Mouse (Mus musculus): Measurements from ENCODE around the gene Esyt2.
A peak's percentile ranks its signal among the peaks of the same experiment; 100 is the strongest.
"Not testable (repeated sequence)": the region's sequence is repeated elsewhere in the genome, so short reads cannot be mapped to it uniquely, and the experiment has no call there.

Esyt2 gene

DNA sequence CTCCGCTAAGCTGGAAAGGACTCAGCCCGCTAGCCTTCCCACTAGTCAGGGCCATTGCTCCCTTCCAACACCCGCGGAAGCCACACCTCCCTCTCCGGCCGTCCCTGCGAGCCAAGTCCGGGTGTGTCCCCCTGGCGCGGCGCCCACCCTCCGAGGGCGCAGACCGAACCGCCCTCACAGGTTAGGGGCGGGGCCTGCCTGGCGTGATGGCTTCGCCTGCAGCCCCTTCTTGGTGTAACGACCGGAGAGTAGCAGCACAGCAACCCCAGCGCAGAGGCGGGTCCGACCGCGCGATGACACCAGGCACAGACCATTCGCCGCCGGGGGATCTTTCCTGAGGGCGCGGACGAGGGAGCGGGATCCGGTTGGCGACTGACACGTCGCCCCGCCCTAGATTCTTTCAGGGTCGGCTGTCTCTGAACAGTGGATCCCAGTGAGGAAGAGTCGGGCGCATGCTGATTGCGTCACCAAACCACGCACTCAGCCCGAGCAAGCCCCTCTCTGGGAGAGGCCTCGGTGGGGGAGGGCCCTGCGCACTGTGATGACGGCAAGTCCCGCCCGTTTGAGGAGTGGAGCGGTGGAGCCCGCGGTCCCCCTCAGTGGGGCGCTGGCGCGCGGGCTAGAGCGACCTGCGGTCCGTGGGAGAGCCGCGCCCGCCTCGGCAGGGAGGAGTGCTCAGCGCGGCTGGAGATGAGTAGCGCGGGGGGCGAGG, at the start of gene Esyt2:
Gene Esyt2 (plus strand): TSS at position 544 of the 712 bp plus-strand sequence.
- DNase-seq (ENCODE audit: low spot score), result peak; percentile 97

DNA sequence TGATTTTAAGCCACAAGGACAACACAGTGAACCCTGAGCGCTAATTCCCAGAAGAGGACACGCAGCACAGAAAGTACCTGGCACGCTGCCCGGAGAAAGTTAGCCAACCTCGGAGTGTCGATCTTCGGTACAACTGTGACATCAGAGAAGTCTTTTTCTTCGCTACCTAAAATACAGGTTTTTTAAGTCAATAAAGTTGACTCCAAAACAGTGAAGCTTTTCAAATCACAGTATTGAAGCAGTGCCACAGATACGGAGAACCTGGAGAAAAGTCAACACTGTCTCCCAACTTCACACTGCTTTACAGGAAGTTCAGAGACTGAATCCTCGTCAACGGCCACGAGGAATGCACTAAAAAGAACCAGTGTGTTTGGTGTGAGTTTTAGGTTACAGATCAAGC, 49.4 kb upstream of the Esyt2 start:
- peak; percentile 21 for DNase-seq (ENCODE audit: low spot score)

DNA sequence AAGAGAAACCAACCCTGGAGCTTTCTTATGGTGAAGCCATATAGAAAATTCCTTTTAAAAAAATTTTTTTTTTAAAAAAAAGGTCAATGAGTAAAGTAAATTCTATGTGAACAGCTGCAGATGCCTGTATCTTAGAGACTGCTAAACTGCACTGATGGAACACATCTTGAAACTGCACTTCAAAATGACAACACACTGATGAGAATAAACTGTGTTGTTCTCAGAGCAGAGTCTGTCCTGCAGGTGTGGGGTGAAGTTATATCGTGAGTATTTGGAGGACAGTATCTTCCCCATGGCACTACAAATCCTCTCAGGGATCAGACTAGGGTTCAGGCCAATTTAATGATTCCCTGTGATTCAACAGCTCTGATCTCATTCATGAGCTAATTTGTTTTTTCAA, 48.9 kb upstream of the Esyt2 start:
- DNase-seq (ENCODE audit: low spot score), result no peak

DNA sequence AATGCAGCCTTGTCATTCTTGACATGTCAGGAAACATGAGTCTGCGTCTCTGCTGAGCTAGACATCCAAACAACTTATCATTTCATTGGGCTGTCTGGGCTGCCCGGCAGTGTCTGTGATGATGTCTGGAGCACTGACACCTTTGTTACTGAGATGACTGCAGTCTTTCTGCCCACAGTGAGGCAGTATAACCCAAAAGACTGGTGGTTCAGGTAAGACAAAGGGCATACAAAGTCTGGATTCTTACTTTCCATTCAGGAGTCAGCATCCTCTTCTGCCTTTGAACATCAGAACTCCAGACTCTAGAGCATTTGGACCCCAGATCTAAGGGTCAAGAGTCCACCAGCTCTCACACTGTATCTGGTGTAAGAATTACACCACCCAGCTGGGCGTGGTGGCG, 45.6 kb upstream of the Esyt2 start:
- DNase-seq (ENCODE audit: low spot score), result no peak

DNA sequence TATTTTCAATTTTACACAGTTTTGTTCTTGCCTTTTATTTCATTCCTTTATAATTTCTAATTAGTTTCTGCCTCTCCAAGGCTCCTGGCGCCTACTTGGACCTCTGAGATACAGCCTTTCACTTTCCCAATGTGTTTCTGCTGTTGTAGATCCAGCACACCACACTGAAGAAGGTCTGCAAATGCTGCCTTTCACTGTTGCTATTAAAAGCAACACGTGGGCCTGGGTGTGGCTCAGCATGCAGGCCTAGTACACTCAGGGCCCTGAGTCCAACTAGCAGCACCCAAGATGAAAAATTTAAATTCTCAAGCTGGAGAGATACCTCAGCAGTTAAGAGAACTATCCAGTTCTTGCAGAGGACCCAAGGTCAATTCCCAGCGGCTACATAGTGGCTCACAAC, 44.3 kb upstream of the Esyt2 start:
- DNase-seq (ENCODE audit: low spot score), result no peak

DNA sequence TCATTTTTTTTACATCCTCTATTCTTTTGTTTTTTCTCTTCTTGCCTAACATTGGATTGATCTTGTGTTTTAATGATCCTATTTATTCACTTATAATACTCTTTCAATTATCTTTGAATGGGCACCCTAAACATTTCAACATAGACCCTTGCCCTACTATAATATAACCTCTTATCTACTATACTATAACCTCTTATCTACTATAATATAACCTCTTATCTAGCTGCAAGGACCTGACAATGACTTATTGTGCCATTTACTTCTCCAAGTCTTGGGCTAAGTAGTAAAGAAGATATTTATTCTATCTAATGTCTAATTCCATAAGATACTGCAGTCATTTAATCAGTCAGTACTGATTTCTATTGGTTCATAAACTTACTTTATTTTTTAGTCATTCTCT, 42.6 kb upstream of the Esyt2 start:
- no peak for DNase-seq (ENCODE audit: low spot score)

DNA sequence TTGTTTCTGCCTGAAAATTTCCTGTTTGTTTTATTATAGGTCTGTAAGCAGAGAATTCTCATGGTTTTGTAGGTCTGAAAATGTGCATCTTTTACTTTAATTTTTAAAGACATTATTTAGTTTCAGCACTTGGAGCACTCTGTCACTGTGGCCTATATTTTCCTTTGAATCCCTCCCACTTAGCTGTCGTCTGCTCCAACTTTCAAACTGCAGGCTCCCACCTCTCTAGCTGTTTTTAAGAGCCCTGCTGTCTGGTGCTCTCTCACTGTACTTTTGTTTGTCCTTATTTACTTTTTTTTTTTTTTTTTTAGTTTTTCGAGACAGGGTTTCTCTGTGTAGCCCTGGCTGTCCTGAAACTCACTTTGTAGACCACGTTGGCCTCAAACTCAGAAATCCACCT, 42.2 kb upstream of the Esyt2 start:
- no peak for DNase-seq (ENCODE audit: low spot score)

DNA sequence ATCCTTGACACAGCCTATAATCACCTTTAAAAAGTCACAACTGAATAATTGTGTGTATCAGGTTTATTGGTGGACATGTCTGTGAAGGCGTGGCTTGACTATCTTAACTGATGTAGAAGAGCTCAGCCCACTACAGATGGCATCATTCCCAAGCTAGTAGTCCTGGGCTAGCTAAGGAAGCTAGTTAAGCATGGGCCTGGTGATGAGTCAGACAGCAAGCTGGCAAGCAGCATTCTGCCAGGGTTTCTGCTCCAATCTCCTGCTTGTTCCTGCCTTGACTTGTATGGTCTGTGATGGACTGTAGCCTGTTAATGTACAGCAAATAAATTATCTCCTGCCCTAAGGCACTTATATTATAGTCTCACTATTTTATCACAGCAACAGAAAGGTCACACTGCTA, 36.4 kb upstream of the Esyt2 start:
- DNase-seq (ENCODE audit: low spot score), result peak; percentile 9

DNA sequence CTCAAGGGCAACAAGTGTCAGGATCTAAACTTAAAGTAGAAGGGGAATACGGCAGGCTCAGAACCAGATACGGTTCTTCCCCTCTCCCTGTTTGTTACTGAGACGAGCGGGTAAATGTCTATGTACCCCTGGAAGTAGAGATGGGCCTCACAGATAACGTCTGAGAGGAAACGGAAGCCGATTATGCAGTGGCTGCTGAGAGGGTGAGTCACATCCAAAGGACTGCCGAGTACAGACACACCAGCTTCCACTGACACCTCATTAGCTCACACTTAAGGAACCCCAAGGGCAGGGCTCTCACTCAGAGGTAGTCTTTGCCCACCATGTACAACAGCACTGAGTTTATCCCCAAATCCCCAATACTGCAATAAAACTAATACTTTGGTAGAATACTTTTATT, 26.3 kb upstream of the Esyt2 start:
- no peak for DNase-seq (ENCODE audit: low spot score)

DNA sequence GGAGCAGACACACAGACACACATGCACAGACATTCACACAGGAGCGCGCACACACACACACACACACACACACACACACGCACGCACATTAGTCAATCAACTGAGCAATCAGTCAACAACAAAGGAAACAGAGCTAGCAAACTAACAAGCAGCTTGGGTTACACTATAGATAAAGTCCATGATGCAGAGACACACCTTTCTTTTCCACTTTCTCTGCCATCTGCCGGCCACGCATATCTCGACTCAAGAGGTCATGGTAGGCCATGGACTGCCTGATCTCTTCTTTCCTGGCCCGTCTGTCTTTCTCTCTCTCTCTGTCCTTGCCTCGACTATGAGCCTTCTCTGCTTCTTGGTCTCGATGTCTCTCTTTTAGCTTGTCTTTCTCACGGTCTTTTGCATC, 25.4 kb upstream of the Esyt2 start:
- DNase-seq (ENCODE audit: low spot score), result no peak

DNA sequence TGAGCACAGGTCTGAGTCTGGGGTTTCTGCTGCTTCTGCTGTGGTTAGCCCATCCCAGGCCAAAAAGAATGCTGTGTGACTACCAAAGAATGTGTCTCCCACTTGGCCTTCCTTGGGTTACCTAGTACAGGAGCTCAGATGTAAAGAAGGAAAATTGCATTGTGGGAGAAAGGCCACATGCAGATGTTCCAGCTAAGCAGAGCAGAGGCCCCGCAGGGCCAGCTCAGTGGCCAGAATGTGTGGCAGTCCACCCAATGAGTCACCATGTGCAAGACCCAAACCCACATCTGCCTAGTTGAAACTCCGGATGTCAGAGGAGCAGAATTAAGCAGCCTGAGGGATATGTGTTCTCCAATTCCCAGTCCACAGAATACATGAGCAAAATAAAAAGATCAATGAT, 22.7 kb upstream of the Esyt2 start:
- DNase-seq (ENCODE audit: low spot score), result no peak

DNA sequence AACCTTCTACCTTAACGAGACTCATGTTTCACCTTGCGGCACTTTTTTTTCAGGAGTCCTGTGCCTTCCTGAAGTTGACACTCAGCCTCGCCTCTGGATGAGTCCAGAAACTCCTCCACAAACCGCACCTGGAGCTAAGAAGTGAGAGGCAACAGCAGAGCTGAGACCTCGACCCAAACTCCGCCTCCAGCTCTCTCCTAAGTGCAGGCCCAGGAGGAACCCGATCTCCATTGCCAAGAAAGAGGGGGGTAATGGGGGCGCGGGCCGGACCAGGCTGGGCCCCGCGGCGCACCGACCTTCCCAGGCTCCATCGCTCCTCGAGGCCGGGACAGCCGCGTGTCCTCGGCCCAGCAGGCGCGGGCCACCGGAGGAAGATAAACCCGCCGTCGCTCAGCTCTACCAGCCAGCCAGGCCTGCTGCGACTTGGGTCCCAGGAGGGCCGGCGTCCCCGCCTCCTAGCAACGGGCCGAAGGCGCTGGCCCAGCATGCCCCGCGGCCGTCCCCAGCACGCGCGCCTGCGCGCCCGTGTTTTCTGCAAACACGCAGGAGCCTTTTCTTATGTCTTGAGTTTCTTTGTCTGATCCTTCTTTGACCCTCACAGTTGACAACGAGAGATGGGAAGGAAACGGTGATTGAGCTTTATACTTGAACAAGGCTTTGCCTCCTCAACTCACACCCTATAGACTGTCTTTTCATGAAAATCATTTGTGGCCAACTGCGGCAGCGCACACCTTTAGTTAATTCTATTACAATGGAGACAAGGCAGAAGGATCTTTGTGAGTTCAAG, 18.2 kb upstream of the Esyt2 start, which contains the start of gene Wdr60:
Gene Wdr60 (minus strand): TSS at position 468 of the 787 bp plus-strand sequence.
- DNase-seq (ENCODE audit: low spot score), result peak; percentile 83

DNA sequence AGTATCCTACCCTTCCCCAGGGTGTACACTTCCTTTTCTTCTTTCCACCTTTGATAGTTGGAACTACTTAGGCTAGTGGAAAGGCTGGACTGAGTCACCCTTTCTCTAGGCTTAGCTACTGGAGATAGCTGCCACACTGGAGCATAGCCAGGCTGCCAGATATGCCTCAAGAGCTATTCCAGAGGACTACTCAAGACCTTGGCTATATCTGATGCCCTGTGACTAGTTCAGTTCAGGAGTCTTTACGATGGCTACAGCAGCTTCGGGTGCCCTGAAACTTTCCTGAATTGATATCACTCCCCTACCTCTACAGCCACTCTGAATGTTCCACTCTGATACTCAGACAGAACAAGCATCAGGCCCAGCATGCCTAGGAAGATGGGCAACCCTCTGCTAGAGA, 16.2 kb upstream of the Esyt2 start:
- DNase-seq (ENCODE audit: low spot score), result peak; percentile 8

DNA sequence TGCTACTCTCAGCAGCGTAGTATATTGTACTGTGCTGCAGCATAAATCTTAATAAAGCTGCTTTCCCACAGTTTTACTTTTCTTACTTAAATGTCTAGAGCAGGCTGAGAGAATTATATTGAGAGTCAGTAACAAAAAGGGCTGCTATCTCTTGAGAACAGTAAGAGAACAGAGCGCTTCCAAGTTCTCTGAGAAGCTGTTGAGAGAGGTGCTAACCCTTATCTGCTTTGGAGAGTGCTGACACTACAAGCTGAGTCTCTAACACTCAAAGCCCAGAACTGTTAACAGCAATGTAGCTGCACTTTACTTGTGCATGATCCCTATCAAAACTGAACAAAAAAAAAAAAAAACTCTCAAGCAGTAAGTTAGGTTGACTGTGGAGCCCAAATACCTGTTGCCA, 15.7 kb upstream of the Esyt2 start:
- DNase-seq (ENCODE audit: low spot score), result no peak

DNA sequence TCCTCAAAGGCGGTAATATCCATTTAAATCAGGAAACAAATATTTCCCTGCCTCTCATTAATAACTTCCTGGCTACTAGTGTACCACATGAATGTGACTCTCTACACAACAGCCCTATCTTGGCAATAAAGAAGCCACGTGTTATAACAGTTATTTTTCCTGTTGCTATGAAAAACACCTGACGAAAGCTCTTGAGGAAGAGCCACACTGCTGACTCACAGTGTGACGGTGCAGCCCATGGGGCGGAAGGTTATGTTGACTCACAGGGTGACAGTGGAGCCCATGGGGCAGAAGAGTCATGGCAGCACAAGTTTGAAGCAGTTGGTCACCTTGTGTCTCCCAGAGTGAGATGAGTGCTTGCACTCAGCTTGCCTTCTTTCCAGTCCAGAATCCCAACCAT, 11.5 kb upstream of the Esyt2 start:
- DNase-seq (ENCODE audit: low spot score), result no peak

DNA sequence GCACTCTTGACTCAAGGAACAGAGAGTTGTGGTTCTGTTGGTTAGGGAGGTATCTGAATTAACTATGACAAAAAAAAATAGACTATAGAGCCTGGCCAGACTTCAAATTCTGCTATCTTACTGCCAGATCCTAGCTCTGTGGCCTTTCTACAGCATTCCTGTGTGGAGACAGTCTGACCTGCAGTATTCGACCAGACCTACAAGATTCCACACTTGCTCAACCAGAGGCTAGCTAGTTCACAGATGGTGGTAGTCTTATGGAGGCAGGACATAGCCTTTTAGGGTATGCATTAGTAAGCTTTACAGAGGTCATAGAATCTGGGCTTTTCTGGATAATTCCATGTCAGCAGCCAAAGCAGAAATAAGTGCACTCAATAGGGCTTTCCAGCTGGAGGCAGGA, 10.5 kb upstream of the Esyt2 start:
- no peak for DNase-seq (ENCODE audit: low spot score)

DNA sequence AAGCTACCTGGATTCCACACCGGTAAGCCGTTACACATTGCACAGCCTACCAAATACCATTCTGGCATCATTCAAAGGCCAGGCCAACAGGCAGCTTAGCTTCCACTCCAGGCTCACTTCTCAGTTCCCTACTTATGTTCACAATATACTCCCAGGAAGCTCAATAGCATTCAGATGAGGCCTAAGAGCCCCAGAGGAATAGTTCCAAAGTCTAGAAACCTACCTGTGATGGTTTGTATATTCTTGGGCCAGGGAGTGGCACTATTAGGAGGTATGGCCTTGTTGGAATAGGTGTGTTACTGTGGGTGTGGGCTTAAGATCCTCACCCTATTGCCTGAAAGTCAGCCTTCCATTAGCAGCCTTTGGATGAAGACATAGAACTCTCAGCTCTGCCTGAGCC, 9.9 kb upstream of the Esyt2 start:
- no peak for DNase-seq (ENCODE audit: low spot score)

DNA sequence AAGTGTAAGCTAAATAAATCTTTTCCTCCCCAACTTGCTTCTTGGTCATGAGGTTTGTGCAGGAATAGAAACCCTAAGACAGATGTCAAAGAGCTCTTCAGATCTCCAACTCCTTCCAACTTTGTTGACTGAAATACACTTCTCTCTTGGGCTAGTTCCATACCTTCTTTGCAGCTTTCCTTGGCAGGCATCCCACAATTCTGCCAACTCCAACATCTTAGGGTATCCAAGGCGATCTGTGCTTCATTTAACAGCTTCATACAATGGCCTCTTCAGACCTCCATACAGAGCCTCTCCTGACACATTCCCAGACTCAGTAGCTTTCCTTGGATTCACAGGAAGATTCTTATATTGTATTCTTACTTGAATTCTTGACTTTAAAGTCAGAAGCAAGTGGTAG, 7.3 kb upstream of the Esyt2 start:
- DNase-seq (ENCODE audit: low spot score), result no peak

DNA sequence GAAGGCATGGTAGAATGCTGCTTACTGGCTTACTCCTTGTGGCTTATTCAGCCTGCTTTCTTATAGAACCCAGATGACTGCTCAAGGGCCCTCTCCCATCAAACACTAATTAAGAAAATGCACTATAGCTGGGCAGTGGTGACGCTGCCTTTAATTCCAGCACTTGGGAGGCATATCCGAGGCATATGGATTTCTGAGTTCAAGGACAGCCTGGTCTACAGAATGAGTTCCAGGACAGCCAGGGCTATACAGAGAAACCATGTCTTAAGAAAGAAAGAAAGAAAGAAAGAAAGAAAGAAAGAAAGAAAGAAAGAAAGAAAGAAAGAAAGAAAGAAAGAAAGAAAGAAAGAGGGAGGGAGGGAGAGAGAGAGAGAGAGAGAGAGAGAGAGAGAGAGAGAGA, 5.9 kb upstream of the Esyt2 start, which contains the start of gene Gm11027:
Gene Gm11027 (plus strand): TSS at position 301 of the 400 bp plus-strand sequence.
- DNase-seq (ENCODE audit: low spot score), result not testable (repeated sequence)

DNA sequence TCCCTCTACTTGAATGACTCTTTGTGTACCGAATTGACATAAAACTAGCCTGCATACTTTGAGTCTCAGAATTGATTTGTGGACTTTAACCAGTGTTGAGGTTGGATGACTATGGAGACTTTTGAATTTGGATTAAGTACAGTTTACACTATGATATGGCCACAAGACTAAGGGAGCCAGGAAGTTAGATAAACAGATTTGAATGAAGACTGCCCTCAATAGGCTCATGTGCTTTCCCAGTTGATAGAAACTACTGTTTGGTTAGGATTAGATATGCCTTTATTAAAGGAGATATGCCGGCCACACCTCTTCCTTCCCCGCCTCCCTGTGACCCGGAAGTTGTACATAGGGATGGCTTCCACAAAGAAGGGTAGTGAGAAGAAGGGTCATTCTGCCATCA, 5.4 kb upstream of the Esyt2 start:
- no peak for DNase-seq (ENCODE audit: low spot score)

DNA sequence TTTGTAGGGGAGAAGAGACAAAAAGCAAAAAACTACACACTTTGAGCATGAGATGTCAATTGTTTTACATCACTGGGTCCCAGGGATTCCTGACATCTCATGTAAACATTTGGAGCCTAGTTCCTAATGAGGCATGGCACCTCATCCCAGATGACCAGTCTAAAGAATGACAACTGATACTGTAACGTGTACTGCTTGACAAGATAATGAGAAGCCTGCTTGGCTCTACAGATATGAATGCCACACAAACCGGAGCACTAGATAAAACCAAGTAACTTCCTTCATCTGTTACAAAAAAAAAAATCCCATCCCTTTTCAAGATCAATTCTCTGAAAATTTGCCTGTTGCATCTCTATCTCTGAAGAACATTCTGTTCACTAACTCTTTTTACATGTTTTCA, 4.0 kb upstream of the Esyt2 start:
- no peak for DNase-seq (ENCODE audit: low spot score)

DNA sequence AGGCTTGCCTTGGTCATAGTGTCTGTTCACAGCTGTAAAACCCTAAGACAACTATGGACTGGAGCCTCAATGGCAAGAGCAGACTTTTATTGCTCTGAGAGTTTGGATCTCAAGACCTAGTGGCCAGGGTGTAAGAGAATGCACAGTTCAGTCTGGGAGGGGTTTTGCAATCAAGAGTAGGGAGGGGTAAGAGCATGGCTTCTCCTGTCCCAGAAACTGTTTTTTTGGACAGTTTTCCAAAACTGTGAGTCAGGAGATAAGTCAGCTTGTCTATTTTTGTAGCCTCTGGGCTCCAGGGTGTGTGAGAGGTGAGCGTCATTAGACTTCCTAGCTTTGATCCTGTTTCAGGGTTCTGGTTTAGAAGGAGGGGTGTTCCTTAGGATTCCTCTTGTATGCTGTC, 2.5 kb upstream of the Esyt2 start:
- DNase-seq (ENCODE audit: low spot score), result no peak

DNA sequence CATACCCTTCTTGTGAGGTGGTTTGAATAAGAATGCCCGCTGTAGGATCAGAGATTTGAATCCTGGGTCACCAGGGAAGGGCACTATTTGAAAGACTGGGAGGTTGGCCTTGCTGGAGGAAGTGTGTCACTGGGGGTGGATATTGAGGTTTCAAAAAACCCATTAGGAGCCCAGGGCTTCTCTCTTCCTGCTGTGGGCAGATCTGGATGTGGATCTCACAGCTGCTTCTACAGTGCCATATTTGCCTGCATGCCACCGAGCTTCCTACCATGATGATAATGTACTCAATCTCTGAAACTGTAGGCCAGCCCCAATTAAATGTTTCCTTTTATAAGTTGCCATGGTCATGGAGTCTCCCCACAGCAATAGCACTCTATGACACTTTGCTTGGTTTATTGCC, 1.8 kb upstream of the Esyt2 start:
- DNase-seq (ENCODE audit: low spot score), result no peak

Data from MN1 (cell line).